Mouse (Mus musculus): Measurements from ENCODE around the gene Far2. TPM values are rescaled to one million over a fixed set of nuclear protein-coding genes. Genes with fewer than 3 reads are reported as not detected.

Gene Far2
- polyA plus RNA-seq, 1 experiment, result 0.37 TPM

- TF ChIP-seq POLR2A (IDR thresholded peaks at IDR 0.05; ENCODE audit: insufficient read depth, low read length) (no peak), EP300 (IDR thresholded peaks at IDR 0.05; ENCODE audit: insufficient read depth, low read depth, low read length) (no peak)
- Histone ChIP-seq H3K9me3 (replicated peaks; ENCODE audit: control insufficient read depth, insufficient read depth, low read length, poor library complexity, severe bottlenecking) (peaks cover 13% of the 10 kb centered on the region; the same call in 1 of the 2 replicates), H3K27me3 (ENCODE audit: control insufficient read depth, insufficient read depth, low read length, poor library complexity, severe bottlenecking) (no peaks in the 10 kb centered on the region), H3K36me3 (ENCODE audit: control insufficient read depth, insufficient read depth, low read length, poor library complexity, severe bottlenecking) (no peaks in the 10 kb centered on the region), H3K27ac (ENCODE audit: insufficient read depth, low read length) (no peak overlapping the region), H3K4me3 (ENCODE audit: low read depth, low read length) (no peak overlapping the region), H3K9ac (ENCODE audit: low read depth, poor library complexity, severe bottlenecking) (no peak overlapping the region), H3K4me1 (ENCODE audit: control insufficient read depth, insufficient read depth, low read length) (no peaks in the 10 kb centered on the region)
These were observed 37.3 kb downstream of the Far2 start for GRCm38 (mm10) chr6:148084403-148084802.

DNA sequence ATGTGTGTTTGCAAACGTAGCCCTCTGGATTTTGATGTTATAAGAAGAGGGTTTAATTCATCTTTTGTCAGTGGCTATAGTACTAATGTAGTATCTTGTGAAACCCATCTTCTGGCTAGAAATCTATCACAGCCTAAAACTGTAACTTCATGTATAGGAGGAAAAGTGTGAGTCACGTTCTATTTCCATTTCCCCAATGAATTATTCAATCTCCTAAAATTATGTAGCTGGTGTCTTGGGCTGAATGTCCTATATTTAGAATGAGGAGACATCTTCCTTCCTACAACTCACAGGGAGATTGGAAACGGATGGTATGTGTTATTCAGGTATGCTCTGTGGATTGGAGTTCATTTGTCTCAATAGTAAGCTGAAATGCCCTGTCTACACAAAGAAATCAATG, 50.0 kb downstream of the Far2 start:
- H3K9ac ChIP-seq (ENCODE audit: low read depth, poor library complexity, severe bottlenecking), result no peak overlapping the region
- no peaks in the 10 kb centered on the region for H3K27me3 ChIP-seq (ENCODE audit: control insufficient read depth, insufficient read depth, low read length, poor library complexity, severe bottlenecking)
- no peak overlapping the region for H3K27ac ChIP-seq (ENCODE audit: insufficient read depth, low read length)
- no peaks in the 10 kb centered on the region for H3K36me3 ChIP-seq (ENCODE audit: control insufficient read depth, insufficient read depth, low read length, poor library complexity, severe bottlenecking)
- H3K4me3 ChIP-seq (ENCODE audit: low read depth, low read length), result no peak overlapping the region
- no peaks in the 10 kb centered on the region for H3K9me3 ChIP-seq (replicated peaks; ENCODE audit: control insufficient read depth, insufficient read depth, low read length, poor library complexity, severe bottlenecking)
- H3K4me1 ChIP-seq (ENCODE audit: control insufficient read depth, insufficient read depth, low read length), result no peaks in the 10 kb centered on the region
- TF ChIP-seq EP300 (IDR thresholded peaks at IDR 0.05; ENCODE audit: insufficient read depth, low read depth, low read length), result no peak
- no peak for TF ChIP-seq POLR2A (IDR thresholded peaks at IDR 0.05; ENCODE audit: insufficient read depth, low read length)
- no peak for TF ChIP-seq CTCF (IDR thresholded peaks at IDR 0.05; ENCODE audit: low read depth, low read length)

- no peaks in the 10 kb centered on the region for H3K36me3 ChIP-seq (ENCODE audit: control insufficient read depth, insufficient read depth, low read length, poor library complexity, severe bottlenecking)
- H3K9me3 ChIP-seq (replicated peaks; ENCODE audit: control insufficient read depth, insufficient read depth, low read length, poor library complexity, severe bottlenecking), result no peaks in the 10 kb centered on the region
- H3K4me1 ChIP-seq (ENCODE audit: control insufficient read depth, insufficient read depth, low read length), result no peaks in the 10 kb centered on the region
- H3K4me3 ChIP-seq (ENCODE audit: low read depth, low read length), result no peak overlapping the region
- H3K27ac ChIP-seq (ENCODE audit: insufficient read depth, low read length), result no peak overlapping the region
- no peak overlapping the region for H3K9ac ChIP-seq (ENCODE audit: low read depth, poor library complexity, severe bottlenecking)
- TF ChIP-seq CTCF (IDR thresholded peaks at IDR 0.05; ENCODE audit: low read depth, low read length), result no peak
- no peak for TF ChIP-seq EP300 (IDR thresholded peaks at IDR 0.05; ENCODE audit: insufficient read depth, low read depth, low read length)
- TF ChIP-seq POLR2A (IDR thresholded peaks at IDR 0.05; ENCODE audit: insufficient read depth, low read length), result no peak
- H3K27me3 ChIP-seq (ENCODE audit: control insufficient read depth, insufficient read depth, low read length, poor library complexity, severe bottlenecking), result no peaks in the 10 kb centered on the region
These were observed 54.9 kb downstream of the Far2 start for GRCm38 (mm10) chr6:148101977-148102376.

DNA sequence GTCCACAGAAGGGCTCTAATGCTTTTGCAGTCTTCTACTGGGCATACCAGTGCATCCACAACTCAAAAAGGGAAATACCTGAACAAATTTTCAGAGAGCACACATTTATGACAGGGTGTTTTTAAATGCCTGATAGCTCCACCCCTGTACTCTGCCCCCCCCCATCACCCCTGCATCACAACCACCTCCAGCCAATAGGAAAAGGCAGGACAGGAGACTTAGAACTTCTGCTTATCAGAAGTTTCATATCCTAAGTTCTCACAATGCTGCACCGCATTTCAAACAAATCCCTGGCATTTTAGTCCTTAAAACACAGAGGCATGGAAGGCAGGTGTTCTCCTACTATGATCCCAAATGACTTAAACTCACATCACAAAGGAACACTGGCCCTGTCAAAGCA, 55.4 kb downstream of the Far2 start:
- Histone ChIP-seq H3K4me1 (ENCODE audit: control insufficient read depth, insufficient read depth, low read length) (no peaks in the 10 kb centered on the region), H3K27ac (ENCODE audit: insufficient read depth, low read length) (no peak overlapping the region), H3K4me3 (ENCODE audit: low read depth, low read length) (no peak overlapping the region)

DNA sequence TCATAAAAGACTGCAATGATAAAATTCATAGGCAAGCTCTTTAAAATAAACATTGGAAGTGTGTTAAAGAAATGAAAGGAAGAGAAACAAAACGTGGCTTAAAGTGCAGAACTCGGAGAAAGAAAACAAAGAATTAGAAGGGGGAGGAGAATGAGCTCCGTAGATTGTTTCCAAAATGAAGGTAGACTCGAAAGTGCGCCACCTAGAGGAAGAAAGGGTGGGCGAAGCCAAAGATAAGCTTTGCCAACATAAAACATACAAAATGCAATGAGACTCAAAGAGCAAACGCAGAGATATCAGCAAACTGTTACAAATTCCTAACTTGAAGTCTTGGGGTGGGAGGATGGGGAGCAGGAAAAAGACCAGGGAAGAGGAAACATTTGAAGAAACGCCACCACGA, 57.2 kb downstream of the Far2 start:
- no peak overlapping the region for H3K27ac ChIP-seq (ENCODE audit: insufficient read depth, low read length)
- no peaks in the 10 kb centered on the region for H3K4me1 ChIP-seq (ENCODE audit: control insufficient read depth, insufficient read depth, low read length)
- no peaks in the 10 kb centered on the region for H3K27me3 ChIP-seq (ENCODE audit: control insufficient read depth, insufficient read depth, low read length, poor library complexity, severe bottlenecking)
- no peaks in the 10 kb centered on the region for H3K36me3 ChIP-seq (ENCODE audit: control insufficient read depth, insufficient read depth, low read length, poor library complexity, severe bottlenecking)
- TF ChIP-seq POLR2A (IDR thresholded peaks at IDR 0.05; ENCODE audit: insufficient read depth, low read length) (no peak), CTCF (IDR thresholded peaks at IDR 0.05; ENCODE audit: low read depth, low read length) (no peak), EP300 (IDR thresholded peaks at IDR 0.05; ENCODE audit: insufficient read depth, low read depth, low read length) (no peak)
- no peak overlapping the region for H3K4me3 ChIP-seq (ENCODE audit: low read depth, low read length)
- no peaks in the 10 kb centered on the region for H3K9me3 ChIP-seq (replicated peaks; ENCODE audit: control insufficient read depth, insufficient read depth, low read length, poor library complexity, severe bottlenecking)
- no peak overlapping the region for H3K9ac ChIP-seq (ENCODE audit: low read depth, poor library complexity, severe bottlenecking)

More for the DNA sequence above, 55.4 kb downstream of the Far2 start:
- Histone ChIP-seq H3K36me3 (ENCODE audit: control insufficient read depth, insufficient read depth, low read length, poor library complexity, severe bottlenecking) (no peaks in the 10 kb centered on the region), H3K9me3 (replicated peaks; ENCODE audit: control insufficient read depth, insufficient read depth, low read length, poor library complexity, severe bottlenecking) (no peaks in the 10 kb centered on the region), H3K27me3 (ENCODE audit: control insufficient read depth, insufficient read depth, low read length, poor library complexity, severe bottlenecking) (no peaks in the 10 kb centered on the region), H3K9ac (ENCODE audit: low read depth, poor library complexity, severe bottlenecking) (no peak overlapping the region)
- TF ChIP-seq EP300 (IDR thresholded peaks at IDR 0.05; ENCODE audit: insufficient read depth, low read depth, low read length), result no peak
- no peak for TF ChIP-seq CTCF (IDR thresholded peaks at IDR 0.05; ENCODE audit: low read depth, low read length)
- TF ChIP-seq POLR2A (IDR thresholded peaks at IDR 0.05; ENCODE audit: insufficient read depth, low read length), result no peak

DNA sequence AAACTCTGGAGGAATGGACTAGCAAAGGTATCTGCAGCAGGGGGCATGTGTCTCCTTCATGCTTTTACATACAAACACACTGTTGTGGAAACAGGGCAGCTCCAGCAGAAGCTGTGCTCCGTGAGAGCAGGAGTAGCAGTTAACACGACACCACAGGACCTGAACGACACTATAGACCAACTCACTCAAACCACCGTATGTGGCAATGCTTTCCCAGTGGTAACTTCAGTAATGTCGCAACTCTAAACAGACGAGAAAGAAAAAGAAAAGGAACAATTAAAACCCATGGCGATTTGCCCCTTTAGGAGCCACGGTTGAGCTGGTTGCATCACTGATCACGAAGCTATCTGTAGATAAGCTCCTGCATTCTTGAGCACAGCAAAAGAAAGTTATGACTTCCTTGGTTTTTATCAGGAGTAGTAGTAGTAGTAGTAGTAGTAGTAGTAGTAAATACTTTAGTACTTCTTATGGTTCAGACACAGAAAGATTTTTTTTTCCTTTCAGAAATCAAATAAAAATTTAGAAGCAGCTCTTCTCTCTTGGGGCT, 58.7 kb downstream of the Far2 start:
- Histone ChIP-seq H3K9ac (ENCODE audit: low read depth, poor library complexity, severe bottlenecking) (no peak overlapping the region), H3K9me3 (replicated peaks; ENCODE audit: control insufficient read depth, insufficient read depth, low read length, poor library complexity, severe bottlenecking) (no peaks in the 10 kb centered on the region), H3K27me3 (ENCODE audit: control insufficient read depth, insufficient read depth, low read length, poor library complexity, severe bottlenecking) (no peaks in the 10 kb centered on the region), H3K4me1 (ENCODE audit: control insufficient read depth, insufficient read depth, low read length) (no peaks in the 10 kb centered on the region), H3K36me3 (ENCODE audit: control insufficient read depth, insufficient read depth, low read length, poor library complexity, severe bottlenecking) (no peaks in the 10 kb centered on the region), H3K27ac (ENCODE audit: insufficient read depth, low read length) (no peak overlapping the region), H3K4me3 (ENCODE audit: low read depth, low read length) (no peak overlapping the region)
- TF ChIP-seq EP300 (IDR thresholded peaks at IDR 0.05; ENCODE audit: insufficient read depth, low read depth, low read length), result no peak
- TF ChIP-seq CTCF (IDR thresholded peaks at IDR 0.05; ENCODE audit: low read depth, low read length), result no peak
- TF ChIP-seq POLR2A (IDR thresholded peaks at IDR 0.05; ENCODE audit: insufficient read depth, low read length), result no peak
